Mouse (Mus musculus) ES-E14 (cell line): Measurements from ENCODE around the gene Rap1gap2.

Source experiments
- CHD2 ChIP-seq: IDR thresholded peaks from 2 replicates; pipeline ENCODE4 v1.6.1; 2014; ENCODE audit warnings: mild to moderate bottlenecking, low read depth, low read length, inconsistent platforms
- HCFC1 ChIP-seq: IDR thresholded peaks from 2 replicates; pipeline ENCODE4 v1.6.1; 2012; ENCODE audit warnings: low read length, inconsistent platforms, borderline replicate concordance; ENCODE audit not compliant: insufficient read depth
- MAFK ChIP-seq: IDR thresholded peaks from 2 replicates; pipeline ENCODE4 v1.6.1; 2014; ENCODE audit warnings: mild to moderate bottlenecking, low read depth, low read length, inconsistent platforms; ENCODE audit not compliant: insufficient read depth
- ZC3H11A ChIP-seq: IDR thresholded peaks from 2 replicates; pipeline ENCODE4 v1.6.1; 2012; ENCODE audit warnings: low read depth, mild to moderate bottlenecking, inconsistent platforms, low read length, borderline replicate concordance
- ZNF384 ChIP-seq: IDR thresholded peaks from 2 replicates; pipeline ENCODE4 v1.6.1; 2012; ENCODE audit warnings: low read depth, low read length, inconsistent platforms

DNA sequence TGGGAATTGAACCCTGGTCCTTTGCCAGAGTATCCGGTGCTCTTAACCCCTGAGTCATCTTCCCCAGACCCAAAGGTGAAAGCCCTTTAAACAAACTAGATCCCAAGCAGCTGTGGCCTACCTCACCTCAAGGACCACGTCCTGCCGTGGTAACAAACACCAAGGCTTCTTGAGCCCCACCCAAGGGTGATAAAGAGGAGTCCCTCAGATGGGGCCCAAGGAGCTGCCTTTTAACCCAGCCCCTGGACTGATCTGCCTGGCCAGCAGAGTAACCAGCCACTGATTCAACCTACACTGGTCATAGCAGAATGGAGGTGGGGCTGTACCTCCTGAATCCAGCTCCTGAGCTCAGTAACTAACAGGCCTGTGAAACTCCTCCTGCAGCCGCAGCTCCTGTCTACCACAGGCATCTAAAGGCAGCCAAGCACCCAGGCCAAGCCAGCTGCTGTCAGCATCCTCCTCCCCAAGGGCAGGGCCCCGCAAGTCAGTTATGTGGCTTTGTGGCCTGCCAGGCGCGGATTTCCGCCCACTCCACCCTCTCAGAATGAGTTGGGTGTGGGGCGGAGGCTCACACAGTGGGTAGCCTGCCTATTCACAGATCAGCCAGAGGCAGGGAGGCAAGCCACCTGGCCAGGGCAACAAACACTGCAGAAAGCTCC, 54.9 kb downstream of the Rap1gap2 start:
- TF ChIP-seq ZNF384 (no peak), MAFK (no peak), HCFC1 (no peak), CHD2 (no peak), ZC3H11A (no peak)
